Mouse (Mus musculus): ENCODE measurements around the gene Nap1l1. TPM values are rescaled to one million over a fixed set of nuclear protein-coding genes. Genes with fewer than 3 reads are reported as not detected.

The Nap1l1 gene
- total and polyA plus RNA-seq, 3 experiments, result 196 to 1,342 (median 360) TPM

DNA sequence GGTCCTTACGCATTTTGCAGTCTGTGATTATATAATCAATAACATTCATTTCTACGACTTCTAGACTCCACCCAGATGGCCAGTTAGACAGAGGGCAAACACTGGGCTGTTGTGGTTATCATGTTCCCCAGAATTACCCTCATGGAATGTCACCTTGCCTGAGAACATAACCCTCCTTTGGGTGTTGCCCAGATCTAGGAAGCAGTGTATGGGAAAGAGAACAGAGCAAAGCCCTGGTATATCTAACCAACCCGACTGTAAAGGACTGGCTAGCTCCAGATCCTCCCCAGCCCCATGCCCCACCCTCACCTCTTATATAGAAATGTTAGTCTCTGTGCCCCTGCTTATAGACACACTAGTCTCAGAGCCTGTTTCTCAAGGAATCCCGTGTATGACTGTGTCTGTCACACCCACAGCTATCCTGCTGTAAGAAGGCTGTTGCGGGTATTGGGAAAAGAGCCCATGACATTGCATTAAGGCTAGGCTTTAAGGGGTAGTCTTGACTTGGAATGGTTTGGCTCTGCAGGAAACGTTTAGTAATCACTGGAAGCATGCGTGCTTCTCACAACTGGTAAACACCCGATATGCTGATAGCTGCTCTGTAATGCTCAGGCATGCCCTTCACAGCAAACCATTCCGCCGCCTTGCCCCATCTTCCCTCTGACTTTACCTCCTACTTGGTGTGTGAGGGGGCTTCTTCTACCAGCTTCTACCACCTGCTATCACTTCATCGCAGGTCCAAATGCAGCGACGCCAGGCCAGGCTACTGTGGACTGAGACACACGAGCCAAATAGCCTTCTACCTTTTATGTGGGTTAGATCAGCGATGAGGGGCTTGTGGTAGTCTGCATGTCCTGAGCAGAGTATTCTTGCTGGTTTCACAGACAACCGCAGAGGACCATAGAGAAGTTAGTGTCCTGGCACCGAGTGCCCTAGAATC lies 42.3 kb downstream of the Nap1l1 start:
- Histone ChIP-seq H3K4me1 (ENCODE audit: control insufficient read depth in 1 of 2, insufficient read depth in 2 of 2) (peaks cover 12 to 46% of the 10 kb centered on the region in 2 experiments), H3K9me3 (replicated peaks; ENCODE audit: low read length) (no peaks in the 10 kb centered on the region), H3K4me2 (ENCODE audit: insufficient read depth, low read depth, poor library complexity, severe bottlenecking) (peak overlapping the region; percentile 95), H3K27me3 (replicated peaks) (no peaks in the 10 kb centered on the region), H3K9ac (ENCODE audit: insufficient read depth, low read depth) (no peak overlapping the region), H3K36me3 (replicated peaks in 1 of 2; ENCODE audit: control insufficient read depth in 1 of 2, insufficient read depth in 1 of 2, low read length in 1 of 2) (no peaks in the 10 kb centered on the region), H3K4me3 (replicated peaks in 1 of 3; ENCODE audit: low read depth in 2 of 3, low read length in 2 of 3, poor library complexity in 1 of 3) (peak overlapping the region in 1 of 3 experiments; percentile 13), H3K27ac (ENCODE audit: insufficient read depth, low read depth) (peak overlapping the region; percentile 35), H3K79me2 (replicated peaks; ENCODE audit: control insufficient read depth, extremely low read depth, insufficient read depth, poor library complexity, severe bottlenecking) (no peaks in the 10 kb centered on the region)
- dilution Hi-C loops (cut with MboI; ENCODE audit: extremely low pct_ligation_motif_present, extremely low pct_unique_long_range_greater_than_20kb, low sequenced_read_pairs) (no loop called here), in situ Hi-C loops (cut with MboI; ENCODE audit: low pct_ligation_motif_present, low pct_unique_long_range_greater_than_20kb, low sequenced_read_pairs) (loop anchor here (25.0 kb wide), 2 partner anchors 122 to 222 kb away; no protein-coding TSS in a partner anchor)
- no peak for DNase-seq (ENCODE audit: extremely low read depth)
- TF ChIP-seq ZMIZ1 (IDR thresholded peaks at IDR 0.05; ENCODE audit: low read depth, low read length) (no peak), KAT2A (IDR thresholded peaks at IDR 0.05; ENCODE audit: insufficient replicate concordance, low read length) (no peak), ELF1 (IDR thresholded peaks at IDR 0.05; ENCODE audit: low read depth, low read length) (no peak), MAZ (IDR thresholded peaks at IDR 0.05; ENCODE audit: low read depth, low read length) (no peak), SIN3A (IDR thresholded peaks at IDR 0.05; ENCODE audit: low read length) (no peak), JUN (IDR thresholded peaks at IDR 0.05; ENCODE audit: insufficient read depth, low read depth, low read length) (no peak), USF2 (conservative IDR thresholded peaks at IDR 0.05; ENCODE audit: low read depth, low read length) (no peak), TBP (conservative IDR thresholded peaks at IDR 0.05; ENCODE audit: low read depth, low read length) (no peak), ZNF384 (IDR thresholded peaks at IDR 0.05; ENCODE audit: low read depth, low read length) (no peak), ETS1 (conservative IDR thresholded peaks at IDR 0.05; ENCODE audit: low read depth, low read length) (no peak), ZC3H11A (IDR thresholded peaks at IDR 0.05; ENCODE audit: low read depth, low read length) (no peak)

DNA sequence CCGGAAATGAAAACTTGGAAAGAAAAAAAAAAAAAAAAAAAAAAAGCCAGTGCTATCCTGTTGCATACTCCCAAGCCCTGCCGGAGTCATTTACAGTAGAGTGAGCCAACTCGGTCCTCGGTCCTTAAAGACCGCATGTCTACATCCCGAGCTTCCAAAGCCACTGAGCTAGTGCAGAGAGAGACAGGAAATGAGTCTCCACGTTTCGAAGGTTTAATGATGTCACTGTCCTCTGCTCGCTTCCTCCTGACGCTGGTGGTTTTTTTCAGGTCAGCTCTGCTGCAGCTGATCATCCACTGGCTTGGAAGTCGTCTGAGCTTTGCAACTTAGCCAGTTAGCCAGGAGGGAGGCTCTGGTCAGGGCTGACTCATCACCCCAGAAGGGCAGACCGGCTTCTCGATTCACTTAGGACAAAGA lies 43.2 kb downstream of the Nap1l1 start:
- H3K4me2 ChIP-seq (ENCODE audit: insufficient read depth, low read depth, poor library complexity, severe bottlenecking), result peak overlapping the region; percentile 95
- H3K36me3 ChIP-seq (replicated peaks in 1 of 2; ENCODE audit: control insufficient read depth in 1 of 2, insufficient read depth in 1 of 2, low read length in 1 of 2), result no peaks in the 10 kb centered on the region
- no peaks in the 10 kb centered on the region for H3K27me3 ChIP-seq (replicated peaks)
- in situ Hi-C loops (cut with MboI; ENCODE audit: low pct_ligation_motif_present, low pct_unique_long_range_greater_than_20kb, low sequenced_read_pairs) (loop anchor here (25.0 kb wide), 2 partner anchors 121 to 221 kb away; no protein-coding TSS in a partner anchor), dilution Hi-C loops (cut with MboI; ENCODE audit: extremely low pct_ligation_motif_present, extremely low pct_unique_long_range_greater_than_20kb, low sequenced_read_pairs) (no loop called here)
- peak; percentile 81 for DNase-seq (ENCODE audit: extremely low read depth)
- no peaks in the 10 kb centered on the region for H3K79me2 ChIP-seq (replicated peaks; ENCODE audit: control insufficient read depth, extremely low read depth, insufficient read depth, poor library complexity, severe bottlenecking)
- no peaks in the 10 kb centered on the region for H3K9me3 ChIP-seq (replicated peaks; ENCODE audit: low read length)
- peak overlapping the region; percentile 46 for H3K9ac ChIP-seq (ENCODE audit: insufficient read depth, low read depth)
- peak overlapping the region in 2 of 3 experiments; percentile 22 to 27 for H3K4me3 ChIP-seq (replicated peaks in 1 of 3; ENCODE audit: low read depth in 2 of 3, low read length in 2 of 3, poor library complexity in 1 of 3)
- peaks cover 12 to 44% of the 10 kb centered on the region in 2 experiments for H3K4me1 ChIP-seq (ENCODE audit: control insufficient read depth in 1 of 2, insufficient read depth in 2 of 2)
- peak overlapping the region; percentile 83 for H3K27ac ChIP-seq (ENCODE audit: insufficient read depth, low read depth)
- peak; percentile 80 for TF ChIP-seq TCF12 (IDR thresholded peaks at IDR 0.05; ENCODE audit: low read depth, low read length)
- peak; percentile 70 for TF ChIP-seq CHD2 (IDR thresholded peaks at IDR 0.05; ENCODE audit: low read length)
- TF ChIP-seq CTCF (conservative IDR thresholded peaks at IDR 0.05 in 1 of 2, IDR thresholded peaks at IDR 0.05 in 1 of 2; ENCODE audit: low read depth in 2 of 2, low read length in 2 of 2), result no peak
- TF ChIP-seq BHLHE40 (IDR thresholded peaks at IDR 0.05; ENCODE audit: low read depth, low read length), result peak; percentile 93
- TF ChIP-seq MAX (IDR thresholded peaks at IDR 0.05; ENCODE audit: low read length), result peak; percentile 84
- no peak for TF ChIP-seq NRF1 (IDR thresholded peaks at IDR 0.05; ENCODE audit: low read depth, low read length)
- no peak for TF ChIP-seq ZKSCAN1 (IDR thresholded peaks at IDR 0.05; ENCODE audit: borderline replicate concordance, low read depth, low read length)
- peak; percentile 55; the same call in 1 of the 2 replicates for TF ChIP-seq CHD1 (IDR thresholded peaks at IDR 0.05; ENCODE audit: low read depth, low read length)
- peak; percentile 87 for TF ChIP-seq MYC (IDR thresholded peaks at IDR 0.05; ENCODE audit: low read depth, low read length)
- TF ChIP-seq IRF4 (IDR thresholded peaks at IDR 0.05; ENCODE audit: low read depth, low read length), result peak; percentile 82
- TF ChIP-seq ETS1 (conservative IDR thresholded peaks at IDR 0.05; ENCODE audit: low read depth, low read length), result peak; percentile 95
- peak; percentile 66 for TF ChIP-seq ELF1 (IDR thresholded peaks at IDR 0.05; ENCODE audit: low read depth, low read length)
- TF ChIP-seq MAFK (IDR thresholded peaks at IDR 0.05; ENCODE audit: insufficient replicate concordance, low read length), result peak; percentile 67; the same call in 1 of the 2 replicates
- peak; percentile 79 for TF ChIP-seq JUN (IDR thresholded peaks at IDR 0.05; ENCODE audit: insufficient read depth, low read depth, low read length)
- TF ChIP-seq ZC3H11A (IDR thresholded peaks at IDR 0.05; ENCODE audit: low read depth, low read length), result no peak
- TF ChIP-seq RCOR1 (conservative IDR thresholded peaks at IDR 0.05; ENCODE audit: low read depth, low read length), result 0 out of 2 replicates have a peak, but pooled peaks have one; percentile 61
- TF ChIP-seq SMC3 (IDR thresholded peaks at IDR 0.05; ENCODE audit: low read depth, low read length), result peak; percentile 25
- TF ChIP-seq EP300 (IDR thresholded peaks at IDR 0.05; ENCODE audit: low read length), result peak; percentile 86
- TF ChIP-seq SIN3A (IDR thresholded peaks at IDR 0.05; ENCODE audit: low read length), result peak; percentile 84
- TF ChIP-seq POLR2AphosphoS2 (IDR thresholded peaks at IDR 0.05; ENCODE audit: low read depth, low read length), result no peak
- peak; percentile 48; the same call in 1 of the 2 replicates for TF ChIP-seq HCFC1 (IDR thresholded peaks at IDR 0.05; ENCODE audit: low read depth, low read length)
- TF ChIP-seq ZNF384 (IDR thresholded peaks at IDR 0.05; ENCODE audit: low read depth, low read length), result peak; percentile 92
- no peak for TF ChIP-seq USF2 (conservative IDR thresholded peaks at IDR 0.05; ENCODE audit: low read depth, low read length)
- peak; percentile 74 for TF ChIP-seq JUND (conservative IDR thresholded peaks at IDR 0.05; ENCODE audit: low read depth, low read length)
- peak; percentile 65 for TF ChIP-seq TBP (conservative IDR thresholded peaks at IDR 0.05; ENCODE audit: low read depth, low read length)
- peak; percentile 80 for TF ChIP-seq MAZ (IDR thresholded peaks at IDR 0.05; ENCODE audit: low read depth, low read length)
